Comparison of ENCODE assay signal across 13 mouse cellular contexts in the genomic region with DNA sequence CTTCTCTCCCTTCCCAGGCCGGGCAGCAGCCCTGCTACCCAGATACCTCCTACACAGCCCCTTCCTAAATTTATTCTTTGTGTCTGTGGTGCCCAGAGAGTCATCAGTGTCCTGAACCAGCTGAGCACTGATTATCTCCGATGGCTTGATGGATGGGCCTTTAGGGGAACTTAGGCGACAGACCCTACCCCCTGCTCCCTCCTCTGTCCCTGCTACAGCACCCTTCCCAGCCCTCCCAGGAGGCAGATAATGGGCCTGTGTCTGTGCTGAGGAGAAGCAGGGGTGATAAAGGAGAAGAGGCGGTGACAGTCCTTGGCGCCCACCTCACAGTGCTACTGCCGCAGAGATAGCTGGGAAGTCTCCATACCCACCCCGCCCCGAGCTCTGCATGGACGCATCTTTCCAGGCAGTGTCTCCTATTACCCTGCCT. TPM values are rescaled to one million over a fixed set of nuclear protein-coding genes. Genes with fewer than 3 reads are reported as not detected.
DNase-seq lines count a peak whose midpoint lies in the region; ATAC-seq and TF ChIP-seq lines count a peak whose summit lies in the region.
"Had no signal": no experiment of that assay in that cellular context is flagged by ENCODE, and none has a peak within 500 bp of the region (broad histone marks: within the 10 kb centered on the region; RNA-seq: fewer than 3 reads in every experiment).

No protein-coding gene starts in this region.

- H3K27ac ChIP-seq in heart, embryonic 11.5 days (ENCODE audit: low read depth, low read length): 0 out of 2 replicates have a peak overlapping the region, but pooled peaks have one; percentile 5
- no peak overlapping the region for H3K27ac ChIP-seq in lung, embryonic 14.5 days (ENCODE audit: low read depth)
- peak overlapping the region; percentile 91 for H3K27ac ChIP-seq in hindbrain, embryonic 11.5 days (ENCODE audit: low read depth, low read length)
- H3K27ac ChIP-seq in neural tube, embryonic 12.5 days: peak overlapping the region; percentile 72
- H3K27ac ChIP-seq: embryonic facial prominence, embryonic 12.5 days; heart, adult 2 months; intestine, embryonic 15.5 days; liver, embryonic 13.5 days had no signal

- no peak for ATAC-seq in heart, embryonic 11.5 days (replicated peaks; ENCODE audit: insufficient number of reproducible peaks, low FRiP score, low TSS enrichment)
- ATAC-seq in lung, embryonic 14.5 days (ENCODE audit: insufficient read depth): 0 out of 2 replicates have a peak, but pooled peaks have one; percentile 24
- peak; percentile 84 for ATAC-seq in hindbrain, embryonic 11.5 days (ENCODE audit: low FRiP score)
- ATAC-seq in neural tube, embryonic 12.5 days (ENCODE audit: low FRiP score, low read depth): peak; percentile 74
- ATAC-seq: intestine, embryonic 15.5 days had no signal

- intact Hi-C loops in heart, postnatal 36 days (cut with DNase I): no loop called here

- no peak for TF ChIP-seq CTCF in lung, embryonic 14.5 days (IDR thresholded peaks at IDR 0.05; ENCODE audit: low read depth)

- DNase-seq in heart, postnatal 36 days: no peak
- DNase-seq in lung, embryonic 14.5 days: no peak
- DNase-seq in lung, postnatal 36 days: no peak
- peak; percentile 59 for DNase-seq in hindbrain, embryonic 11.5 days (ENCODE audit: low spot score)
- DNase-seq in thymus, postnatal 0 days (ENCODE audit: low spot score): no peak
- DNase-seq: cerebellum, adult 8-10 months; heart, adult 2 months; liver, embryonic 13.5 days; thymus, postnatal 36 days had no signal

- H3K9me3 ChIP-seq in heart, embryonic 11.5 days (replicated peaks; ENCODE audit: control insufficient read depth, low read length): no peaks in the 10 kb centered on the region
- H3K9me3 ChIP-seq in lung, embryonic 14.5 days (ENCODE audit: low read depth, low read length): no peaks in the 10 kb centered on the region
- H3K9me3 ChIP-seq in hindbrain, embryonic 11.5 days (ENCODE audit: control insufficient read depth, low read length): no peaks in the 10 kb centered on the region
- H3K9me3 ChIP-seq in neural tube, embryonic 12.5 days: no peaks in the 10 kb centered on the region
- H3K9me3 ChIP-seq: embryonic facial prominence, embryonic 12.5 days; intestine, embryonic 15.5 days; liver, embryonic 13.5 days had no signal

- H3K27me3 ChIP-seq in heart, embryonic 11.5 days (ENCODE audit: control insufficient read depth, insufficient read depth, low read length): no peaks in the 10 kb centered on the region
- no peaks in the 10 kb centered on the region for H3K27me3 ChIP-seq in lung, embryonic 14.5 days (ENCODE audit: insufficient read depth, low read length)
- no peaks in the 10 kb centered on the region for H3K27me3 ChIP-seq in hindbrain, embryonic 11.5 days (ENCODE audit: control insufficient read depth, insufficient read depth, low read length)
- no peaks in the 10 kb centered on the region; the same call in 1 of the 2 replicates for H3K27me3 ChIP-seq in neural tube, embryonic 12.5 days (replicated peaks)
- H3K27me3 ChIP-seq: embryonic facial prominence, embryonic 12.5 days; intestine, embryonic 15.5 days; liver, embryonic 13.5 days had no signal

- H3K36me3 ChIP-seq in heart, embryonic 11.5 days (ENCODE audit: control insufficient read depth, insufficient read depth, low read length): no peaks in the 10 kb centered on the region; the same call in 1 of the 2 replicates
- no peaks in the 10 kb centered on the region for H3K36me3 ChIP-seq in lung, embryonic 14.5 days (ENCODE audit: insufficient read depth)
- H3K36me3 ChIP-seq in hindbrain, embryonic 11.5 days (ENCODE audit: control insufficient read depth, insufficient read depth, low read length): no peaks in the 10 kb centered on the region
- no peaks in the 10 kb centered on the region for H3K36me3 ChIP-seq in neural tube, embryonic 12.5 days
- H3K36me3 ChIP-seq: embryonic facial prominence, embryonic 12.5 days; intestine, embryonic 15.5 days; liver, embryonic 13.5 days had no signal

- H3K4me1 ChIP-seq in heart, embryonic 11.5 days (ENCODE audit: control insufficient read depth, insufficient read depth, low read length): peaks cover 45% of the 10 kb centered on the region
- H3K4me1 ChIP-seq in lung, embryonic 14.5 days (ENCODE audit: insufficient read depth): no peaks in the 10 kb centered on the region
- peaks cover 23% of the 10 kb centered on the region for H3K4me1 ChIP-seq in hindbrain, embryonic 11.5 days (replicated peaks; ENCODE audit: control insufficient read depth, insufficient read depth, low read length)
- peaks cover 90% of the 10 kb centered on the region for H3K4me1 ChIP-seq in neural tube, embryonic 12.5 days

- peak overlapping the region; percentile 2; the same call in 1 of the 2 replicates for H3K4me2 ChIP-seq in heart, embryonic 11.5 days
- H3K4me2 ChIP-seq in lung, embryonic 14.5 days: no peak overlapping the region
- H3K4me2 ChIP-seq in hindbrain, embryonic 11.5 days (replicated peaks; ENCODE audit: low read depth, low read length): 0 out of 2 replicates have a peak overlapping the region, but pooled peaks have one; percentile 19
- peak overlapping the region; percentile 32 for H3K4me2 ChIP-seq in neural tube, embryonic 12.5 days (replicated peaks)
- H3K4me2 ChIP-seq: embryonic facial prominence, embryonic 12.5 days; intestine, embryonic 15.5 days had no signal

- no peak overlapping the region for H3K9ac ChIP-seq in heart, embryonic 11.5 days (ENCODE audit: low read depth, low read length)
- no peak overlapping the region for H3K9ac ChIP-seq in lung, embryonic 14.5 days
- no peak overlapping the region for H3K9ac ChIP-seq in hindbrain, embryonic 11.5 days (ENCODE audit: low read depth, low read length)
- H3K9ac ChIP-seq in neural tube, embryonic 12.5 days: no peak overlapping the region; the same call in 1 of the 2 replicates
- H3K9ac ChIP-seq: embryonic facial prominence, embryonic 12.5 days; intestine, embryonic 15.5 days; liver, embryonic 13.5 days had no signal

- 21% methylated on average over 9 of the region's 9 CpGs for WGBS in heart, embryonic 11.5 days (ENCODE audit: insufficient replicate concordance)
- 27% methylated on average over 9 of the region's 9 CpGs for WGBS in lung, embryonic 14.5 days
- WGBS in hindbrain, embryonic 11.5 days: 46% methylated on average over 9 of the region's 9 CpGs
- WGBS in neural tube, embryonic 12.5 days: 21% methylated on average over 9 of the region's 9 CpGs

- H3K4me3 ChIP-seq in heart, embryonic 11.5 days (ENCODE audit: low read depth, low read length): no peak overlapping the region
- no peak overlapping the region for H3K4me3 ChIP-seq in lung, embryonic 14.5 days (ENCODE audit: low read depth, low read length)
- no peak overlapping the region for H3K4me3 ChIP-seq in hindbrain, embryonic 11.5 days (ENCODE audit: low read depth, low read length)
- no peak overlapping the region for H3K4me3 ChIP-seq in neural tube, embryonic 12.5 days
- H3K4me3 ChIP-seq: embryonic facial prominence, embryonic 12.5 days; heart, adult 2 months; intestine, embryonic 15.5 days; liver, embryonic 13.5 days had no signal

RNA-seq across cellular contexts. Expression of a gene that starts 11.0 kb away (rescaled TPM):
- polyA plus RNA-seq in heart, embryonic 11.5 days (2014; fragmentation: Nextera tagmentation; extraction: Ambion mirVana): 2.2 and 2.4 TPM in 2 replicates
- 1 to 10 TPM; 2.6 to 3.1 TPM for total RNA-seq in heart, postnatal 36 days (2021)
- 5.7 and 6.7 TPM in 2 replicates for polyA plus RNA-seq in lung, embryonic 14.5 days (2014; fragmentation: Nextera tagmentation; extraction: Ambion mirVana)
- polyA plus RNA-seq in hindbrain, embryonic 11.5 days (2014; fragmentation: Nextera tagmentation; extraction: Ambion mirVana): 8.5 and 10.9 TPM in 2 replicates
- 15.2 and 15.5 TPM in 2 replicates for polyA plus RNA-seq in neural tube, embryonic 12.5 days (2016; fragmentation: Nextera tagmentation; extraction: Ambion mirVana)
- 7.7 and 9.9 TPM in 2 replicates for polyA plus RNA-seq in thymus, postnatal 0 days (2015; fragmentation: Nextera tagmentation; extraction: Ambion mirVana)
